Mouse (Mus musculus) T-helper 2 cell (primary cell): ENCODE data around the gene Serpind1.

Experiments
- in situ Hi-C: fragments of 300-600 bp; cut with MboI, MseI; formaldehyde crosslinking; loops from one replicate; pipeline ENCODE4 v1.15.1; 2025; ENCODE audit warnings: high pct_unique_total_duplicates

Gene Serpind1

DNA sequence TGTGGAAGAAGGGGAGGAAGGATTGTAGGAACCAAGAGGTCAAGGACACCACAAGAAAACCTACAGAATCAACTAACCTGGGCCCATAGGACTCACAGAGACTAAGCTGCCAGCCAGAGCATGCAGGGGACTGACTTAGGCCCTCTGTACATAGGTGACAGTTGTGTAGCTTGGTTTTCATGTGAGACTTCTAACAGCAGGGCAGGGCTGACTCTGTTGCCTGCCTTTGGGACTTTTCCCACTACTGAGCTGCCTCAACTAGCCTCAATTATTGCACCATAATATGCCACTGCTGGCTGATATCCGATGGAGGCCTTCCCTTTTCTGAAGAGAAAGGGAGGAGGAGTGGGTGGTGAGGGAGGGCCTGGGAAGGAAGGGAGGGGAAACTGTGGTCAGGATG lies 15.6 kb downstream of the Serpind1 start:
- in situ Hi-C loops = no loop called here

DNA sequence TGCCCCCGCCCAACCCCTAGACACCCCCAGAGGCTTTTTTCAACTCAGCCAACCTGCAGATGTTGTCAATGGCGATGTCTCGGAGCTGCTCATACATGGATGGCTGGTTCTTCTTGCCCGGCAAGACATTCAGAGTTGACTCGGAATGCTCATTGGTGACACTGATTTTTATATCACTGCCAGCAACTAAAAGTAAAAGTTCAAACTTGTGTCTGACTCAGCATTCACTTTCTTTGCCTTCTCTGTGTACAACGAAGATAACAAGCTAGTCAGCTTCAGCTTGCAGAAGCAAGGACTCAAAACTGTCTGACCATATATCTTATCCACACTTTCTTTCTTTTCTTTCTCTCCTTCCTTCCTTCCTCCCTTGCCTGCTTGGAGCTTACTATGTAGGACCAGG lies 24.9 kb downstream of the Serpind1 start:
- in situ Hi-C loops = no loop called here

DNA sequence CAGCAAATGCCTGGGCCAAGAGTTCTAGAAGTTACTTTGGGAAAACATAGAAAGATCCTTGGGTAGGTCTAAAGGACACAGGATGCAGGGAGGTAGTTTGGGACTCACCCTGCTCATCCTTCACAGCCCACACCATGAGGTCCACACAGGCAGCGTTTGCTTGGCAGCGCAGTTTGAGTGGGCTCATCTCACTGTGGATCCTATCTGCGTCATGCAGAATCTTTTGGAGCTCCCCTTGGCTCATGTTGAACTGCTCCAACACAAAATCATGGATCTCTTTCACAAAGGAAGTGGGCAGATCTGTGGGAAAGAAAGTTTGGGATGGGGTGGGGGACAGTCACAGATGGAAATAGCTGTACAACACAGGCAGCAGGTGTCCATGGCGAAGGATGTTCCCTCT lies 27.6 kb downstream of the Serpind1 start:
- in situ Hi-C loops = no loop called here

DNA sequence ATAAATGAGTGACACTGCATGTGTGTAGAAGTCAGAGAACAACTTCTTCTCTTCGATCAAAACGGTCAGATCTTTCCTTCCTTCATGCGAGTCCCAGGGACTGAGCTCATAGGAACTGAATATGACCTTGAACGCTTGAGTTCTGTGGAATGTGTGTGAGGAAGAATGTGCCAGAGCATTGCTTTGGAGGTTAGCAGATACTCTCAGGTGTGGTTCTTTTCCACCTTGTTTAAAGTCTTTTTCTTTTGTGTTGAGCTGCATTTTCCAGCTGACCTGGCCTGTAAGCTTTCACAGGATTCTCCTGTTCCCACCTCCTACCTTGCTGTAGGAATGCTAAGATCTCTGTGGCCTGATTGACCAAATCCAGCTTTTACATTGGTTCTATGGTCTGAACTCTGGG lies 51.1 kb downstream of the Serpind1 start:
- in situ Hi-C loops = no loop called here

DNA sequence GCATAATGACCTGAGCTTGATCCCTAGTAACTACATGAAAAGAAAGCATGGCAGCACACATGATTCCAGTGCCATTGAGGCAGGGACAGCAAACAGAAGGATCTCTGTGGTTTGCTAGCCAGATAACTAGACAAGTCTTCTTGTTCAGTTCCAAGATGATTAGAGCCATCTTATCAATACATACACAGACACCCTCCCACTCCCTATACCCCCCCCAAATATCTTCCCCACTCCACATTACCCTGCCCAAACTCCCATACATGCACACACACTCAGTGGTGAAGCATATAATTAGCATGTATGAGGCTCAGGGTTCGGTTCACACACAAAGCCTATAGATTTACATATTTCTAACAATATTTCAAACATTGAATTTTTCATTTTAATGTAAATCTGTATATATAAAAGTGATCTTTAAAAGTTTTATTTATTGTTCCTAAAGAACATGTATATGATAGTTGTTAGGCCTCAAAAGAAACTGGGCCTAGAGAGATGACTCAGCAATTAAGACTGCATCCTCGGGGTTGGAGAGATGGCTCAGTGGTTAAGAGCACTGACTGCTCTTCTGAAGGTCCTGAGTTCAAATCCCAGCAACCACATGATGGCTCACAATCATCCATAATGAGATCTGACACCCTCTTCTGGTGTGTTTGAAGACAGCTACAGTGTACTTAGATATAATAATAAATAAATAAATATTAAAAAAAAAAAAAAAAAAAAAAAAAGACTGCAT lies 52.6 kb downstream of the Serpind1 start:
- in situ Hi-C loops = no loop called here

DNA sequence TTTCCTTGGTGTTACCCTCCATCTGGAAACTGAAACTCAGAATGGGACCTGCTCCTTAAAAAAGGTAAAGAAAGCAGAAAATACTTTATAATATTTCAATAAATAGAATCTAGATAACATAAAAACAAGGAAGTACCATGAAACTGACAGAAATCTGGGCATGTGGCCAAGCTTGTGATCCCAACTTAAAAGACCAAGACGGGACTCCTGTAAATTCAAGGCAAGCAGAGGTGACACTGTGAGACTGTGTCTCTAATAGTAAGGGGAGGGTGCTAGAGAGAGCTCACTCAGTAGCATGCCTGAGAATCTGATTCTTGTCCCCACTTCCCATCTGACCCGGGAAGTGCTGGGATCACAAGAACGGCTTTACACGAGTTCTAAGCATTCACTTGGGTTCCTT lies 61.6 kb downstream of the Serpind1 start:
- in situ Hi-C loops = no loop called here
